Mouse (Mus musculus): ENCODE results near the gene Olfr1391. TPM values are rescaled to one million over a fixed set of nuclear protein-coding genes. Genes with fewer than 3 reads are reported as not detected.
A peak's percentile ranks its signal among the peaks of the same experiment; 100 is the strongest.

Gene Olfr1391
- polyA plus RNA-seq, 1 experiment: not detected

DNA sequence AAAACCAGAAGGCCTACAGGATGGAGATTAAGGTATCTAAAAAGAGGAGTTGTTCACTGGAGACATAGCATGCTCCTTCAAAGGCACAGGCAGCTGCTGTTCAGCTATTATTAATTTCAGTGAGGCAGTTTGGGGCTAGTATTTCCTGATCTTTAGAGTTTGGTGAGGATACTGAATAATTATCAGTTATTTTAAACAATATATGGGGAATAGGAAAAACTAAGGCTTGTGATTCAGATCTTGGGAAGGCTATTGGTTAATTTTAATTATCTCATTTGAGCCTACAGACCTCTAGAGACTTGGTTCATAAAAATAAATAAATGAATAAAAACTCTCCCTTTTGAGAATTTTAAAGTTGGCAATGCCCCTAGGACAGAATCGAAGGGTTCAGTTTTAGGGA, 12.3 kb downstream of the Olfr1391 start, which contains the start of gene Olfr1390:
Gene Olfr1390 (plus strand): TSS at position 301 of the 400 bp plus-strand sequence.
- H3K4me3 ChIP-seq (replicated peaks): no peak within 1 kb of the TSS
- TF ChIP-seq GATA1 (IDR thresholded peaks at IDR 0.05; ENCODE audit: borderline replicate concordance, low read length): no peak
- TF ChIP-seq FLI1 (IDR thresholded peaks at IDR 0.05; ENCODE audit: low read length): no peak
- H3K36me3 ChIP-seq (replicated peaks; ENCODE audit: low read length): peaks cover 3% of the 10 kb centered on the region
- peaks cover 58% of the 10 kb centered on the region for H3K4me1 ChIP-seq
- H3K9me3 ChIP-seq: no peaks in the 10 kb centered on the region
- no peaks in the 10 kb centered on the region for H3K27me3 ChIP-seq (replicated peaks)

GRCm38 (mm10) chr11:49337150-49337832, 14.7 kb downstream of the Olfr1391 start:
- peaks cover 17% of the 10 kb centered on the region for H3K36me3 ChIP-seq (replicated peaks; ENCODE audit: low read length)
- H3K4me1 ChIP-seq: peaks cover 65% of the 10 kb centered on the region
- H3K4me3 ChIP-seq (replicated peaks): no peak overlapping the region
- H3K9me3 ChIP-seq: no peaks in the 10 kb centered on the region
- no peaks in the 10 kb centered on the region for H3K27me3 ChIP-seq (replicated peaks)
- TF ChIP-seq FLI1 (IDR thresholded peaks at IDR 0.05; ENCODE audit: low read length) (no peak), GATA1 (IDR thresholded peaks at IDR 0.05; ENCODE audit: borderline replicate concordance, low read length) (peak; percentile 50; the same call in 1 of the 3 replicates)

Other genes with a start within 250 kb of the Olfr1391 start
- 6.0 and 6.4 TPM in 2 replicates for gene Ifi47, start 246.2 kb upstream of the Olfr1391 start, polyA plus RNA-seq (2012; ENCODE audit: insufficient read depth, low replicate concordance)
- not detected in 2 replicates for gene Olfr1396, start 207.9 kb upstream of the Olfr1391 start, polyA plus RNA-seq (2012; ENCODE audit: insufficient read depth, low replicate concordance)
- not detected in 2 replicates for gene Olfr1395, start 180.5 kb upstream of the Olfr1391 start, polyA plus RNA-seq (2012; ENCODE audit: insufficient read depth, low replicate concordance)
- not detected in 2 replicates for gene Olfr1394, start 168.4 kb upstream of the Olfr1391 start, polyA plus RNA-seq (2012; ENCODE audit: insufficient read depth, low replicate concordance)
- gene Btnl9, start 135.6 kb upstream of the Olfr1391 start, polyA plus RNA-seq (2012; ENCODE audit: insufficient read depth, low replicate concordance): 7.0 and 7.1 TPM in 2 replicates
- gene Zfp62, start 119.5 kb upstream of the Olfr1391 start, polyA plus RNA-seq (2012; ENCODE audit: insufficient read depth, low replicate concordance): 1.5 TPM in 1 of 2 replicates, not detected in the other
- gene Mgat1, start 78.6 kb upstream of the Olfr1391 start, polyA plus RNA-seq (2012; ENCODE audit: insufficient read depth, low replicate concordance): 64.1 and 65.8 TPM in 2 replicates
- gene Olfr1393, start 44.4 kb upstream of the Olfr1391 start, polyA plus RNA-seq (2012; ENCODE audit: insufficient read depth, low replicate concordance): not detected in 2 replicates
- gene Olfr1392, start 37.5 kb upstream of the Olfr1391 start, polyA plus RNA-seq (2012; ENCODE audit: insufficient read depth, low replicate concordance): not detected in 2 replicates
- not detected in 2 replicates for gene Olfr10, start 18.0 kb upstream of the Olfr1391 start, polyA plus RNA-seq (2012; ENCODE audit: insufficient read depth, low replicate concordance)
- not detected in 2 replicates for gene Olfr1390, start 12.4 kb downstream of the Olfr1391 start, polyA plus RNA-seq (2012; ENCODE audit: insufficient read depth, low replicate concordance)
- gene Olfr1389, start 100.3 kb downstream of the Olfr1391 start, polyA plus RNA-seq (2012; ENCODE audit: insufficient read depth, low replicate concordance): 0.58 TPM in 1 of 2 replicates, not detected in the other
- not detected in 2 replicates for gene Olfr1388, start 113.9 kb downstream of the Olfr1391 start, polyA plus RNA-seq (2012; ENCODE audit: insufficient read depth, low replicate concordance)
- not detected in 2 replicates for gene Olfr1387, start 132.6 kb downstream of the Olfr1391 start, polyA plus RNA-seq (2012; ENCODE audit: insufficient read depth, low replicate concordance)
- not detected in 2 replicates for gene Olfr1386, start 142.3 kb downstream of the Olfr1391 start, polyA plus RNA-seq (2012; ENCODE audit: insufficient read depth, low replicate concordance)
- 0.06 TPM in 1 of 2 replicates, not detected in the other for gene Olfr1385, start 166.3 kb downstream of the Olfr1391 start, polyA plus RNA-seq (2012; ENCODE audit: insufficient read depth, low replicate concordance)
- gene Olfr1384, start 184.0 kb downstream of the Olfr1391 start, polyA plus RNA-seq (2012; ENCODE audit: insufficient read depth, low replicate concordance): not detected in 2 replicates
- gene Olfr1383, start 196.9 kb downstream of the Olfr1391 start, polyA plus RNA-seq (2012; ENCODE audit: insufficient read depth, low replicate concordance): not detected in 2 replicates
- not detected in 2 replicates for gene Olfr1382, start 205.5 kb downstream of the Olfr1391 start, polyA plus RNA-seq (2012; ENCODE audit: insufficient read depth, low replicate concordance)
- not detected in 2 replicates for gene Olfr1381, start 220.7 kb downstream of the Olfr1391 start, polyA plus RNA-seq (2012; ENCODE audit: insufficient read depth, low replicate concordance)
- gene Olfr1380, start 234.1 kb downstream of the Olfr1391 start, polyA plus RNA-seq (2012; ENCODE audit: insufficient read depth, low replicate concordance): not detected in 2 replicates

Measured in megakaryocyte, embryonic 14.5 days (primary cell).